Mouse (Mus musculus) ES-E14 (cell line): Measurements from ENCODE around the gene Nono.

ENCODE experiments used
- CHD2 ChIP-seq: IDR thresholded peaks from 2 replicates; pipeline ENCODE4 v1.6.1; 2014; ENCODE audit warnings: mild to moderate bottlenecking, low read depth, low read length, inconsistent platforms
- HCFC1 ChIP-seq: IDR thresholded peaks from 2 replicates; pipeline ENCODE4 v1.6.1; 2012; ENCODE audit warnings: low read length, inconsistent platforms, borderline replicate concordance; ENCODE audit not compliant: insufficient read depth
- MAFK ChIP-seq: IDR thresholded peaks from 2 replicates; pipeline ENCODE4 v1.6.1; 2014; ENCODE audit warnings: mild to moderate bottlenecking, low read depth, low read length, inconsistent platforms; ENCODE audit not compliant: insufficient read depth
- ZC3H11A ChIP-seq: IDR thresholded peaks from 2 replicates; pipeline ENCODE4 v1.6.1; 2012; ENCODE audit warnings: low read depth, mild to moderate bottlenecking, inconsistent platforms, low read length, borderline replicate concordance
- ZNF384 ChIP-seq: IDR thresholded peaks from 2 replicates; pipeline ENCODE4 v1.6.1; 2012; ENCODE audit warnings: low read depth, low read length, inconsistent platforms

DNA sequence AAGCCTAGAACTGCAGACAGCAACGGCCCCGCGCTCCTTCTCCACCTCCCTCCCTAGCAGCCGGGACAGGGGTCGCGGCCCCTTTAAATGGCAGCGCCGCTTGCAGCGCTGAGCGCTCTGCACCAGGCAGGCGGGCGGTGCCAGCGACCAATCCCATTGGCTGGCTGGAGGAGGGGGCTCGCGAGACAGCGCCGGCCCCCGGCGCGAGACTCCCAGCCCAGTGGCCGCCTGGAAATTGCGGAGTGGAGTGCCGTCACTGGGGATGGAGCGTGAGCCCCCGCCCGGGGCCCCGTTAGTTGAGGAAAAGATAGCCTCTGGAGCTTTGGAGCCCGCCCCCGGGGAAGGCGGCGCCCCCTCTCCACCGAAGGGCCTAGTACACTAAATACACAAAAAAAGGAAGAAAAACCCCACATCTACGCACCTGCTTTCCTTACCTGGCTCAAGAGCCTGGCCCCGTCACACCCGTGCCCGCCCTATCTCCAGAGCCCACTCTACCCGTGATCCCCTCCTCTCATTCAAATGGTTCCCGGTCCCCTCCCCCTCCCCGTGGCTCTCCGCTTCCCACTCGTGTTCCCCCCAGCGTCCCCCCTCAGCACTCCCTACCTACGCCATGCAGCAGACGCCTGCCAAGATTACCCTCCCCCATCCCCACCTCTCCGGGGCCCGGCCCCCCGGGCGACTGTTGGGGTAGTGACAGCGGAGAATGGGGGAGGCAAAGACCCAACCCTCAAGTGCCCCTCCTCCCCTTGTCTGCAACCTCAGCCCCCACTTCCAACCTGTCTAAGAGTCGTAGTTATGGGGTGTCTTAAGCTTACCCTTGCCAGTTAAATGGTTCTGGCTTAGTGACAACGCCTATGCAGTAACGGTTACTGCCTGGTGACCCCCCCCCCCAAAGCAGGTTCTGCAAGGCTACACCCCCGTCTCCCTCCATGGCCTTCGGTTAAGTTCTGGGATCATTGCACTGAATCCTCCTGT is 9.1 kb upstream of the Nono start:
- TF ChIP-seq MAFK = no peak
- TF ChIP-seq ZC3H11A = no peak
- no peak for TF ChIP-seq HCFC1
- peak; percentile 95 for TF ChIP-seq CHD2
- no peak for TF ChIP-seq ZNF384
